Mouse (Mus musculus) erythroblast, adult 5-6 weeks (primary cell): ENCODE data around the gene Xpnpep3. TPM values are rescaled to one million over a fixed set of nuclear protein-coding genes. Genes with fewer than 3 reads are reported as not detected.
"Not testable (repeated sequence)": the region's sequence is repeated elsewhere in the genome, so short reads cannot be mapped to it uniquely, and the experiment has no call there.

Experiments used
- ATAC-seq: replicated peaks from 2 replicates; pipeline ENCODE4 v1.8.0; 2016; ENCODE audit warnings: moderate number of reproducible peaks, mild to moderate bottlenecking, moderate TSS enrichment, inconsistent platforms; ENCODE audit not compliant: poor library complexity, low FRiP score, severe bottlenecking
- total RNA-seq, 2 experiments: library from RNA; stranded (forward) in 1 of 2; stranded (reverse) in 1 of 2; fragments of 150-400 nt in 1 of 2; fragments of 200-764, 138-1000 nt in 1 of 2; gene quantifications; 2 replicates each; pipeline versions ENCODE4 v1.2.3 to v1.2.4; 2015 to 2017; ENCODE audit warnings: low replicate concordance in 2 of 2

The Xpnpep3 gene
- total RNA-seq, 2 experiments from 2014 or later: 3.8 to 7.2 TPM

DNA sequence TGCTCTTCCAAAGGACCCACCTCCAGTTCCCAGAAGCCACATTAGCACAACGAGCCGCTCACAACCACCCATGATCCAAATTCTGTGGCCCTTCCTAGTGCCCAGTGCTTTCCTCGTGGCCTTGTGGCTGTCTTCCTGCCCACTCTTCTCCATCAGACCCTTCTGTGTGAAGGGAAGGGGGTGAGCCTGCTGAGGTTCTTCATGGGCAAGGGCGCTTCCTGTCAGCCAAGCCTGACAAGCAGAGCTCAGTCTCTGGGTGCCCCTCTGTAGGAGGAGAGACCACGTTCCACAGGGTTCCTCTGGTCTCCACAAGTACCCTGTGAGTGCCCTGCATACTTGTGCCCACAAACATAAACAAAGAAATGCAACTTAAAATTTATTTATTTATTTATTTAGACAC, 72.3 kb downstream of the Xpnpep3 start:
- no peak for ATAC-seq

DNA sequence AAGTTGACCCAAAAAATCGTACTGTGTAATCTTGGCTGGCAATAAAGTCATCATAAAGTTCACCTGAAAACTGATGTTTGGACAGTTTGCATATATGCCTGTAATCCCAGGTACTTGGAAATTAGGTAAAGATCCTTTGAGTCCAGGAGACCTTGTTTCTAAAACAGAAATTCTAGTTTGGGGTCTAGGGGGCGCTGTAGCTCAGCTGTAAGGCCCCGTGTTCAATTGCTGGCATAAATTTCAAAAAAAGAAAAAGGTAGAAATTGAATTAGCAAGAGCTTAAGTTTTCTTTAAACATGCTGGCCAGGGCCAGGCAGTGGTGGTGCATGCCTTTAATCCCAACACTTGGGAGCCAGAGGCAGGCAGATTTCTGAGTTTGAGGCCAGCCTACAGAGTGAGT, 75.7 kb downstream of the Xpnpep3 start:
- ATAC-seq: no peak

DNA sequence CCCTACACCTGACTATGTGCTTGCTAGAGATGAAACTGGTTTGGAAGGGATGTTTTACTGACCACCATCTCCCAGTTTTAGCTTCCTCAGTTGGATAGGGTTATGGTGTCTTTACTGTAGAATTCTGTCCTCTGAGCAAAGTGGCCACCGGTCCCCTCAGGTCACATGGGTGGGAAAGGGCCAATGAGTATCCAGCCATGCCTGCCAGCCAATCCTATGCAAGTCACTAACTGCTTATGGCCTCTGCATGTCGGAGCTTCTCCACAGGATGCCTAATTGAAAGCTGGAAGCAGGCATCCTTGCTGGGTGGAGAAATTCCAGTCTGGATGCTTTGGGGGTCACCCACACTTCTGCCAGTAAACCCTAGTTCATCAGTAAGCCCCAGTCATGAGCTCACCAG, 76.7 kb downstream of the Xpnpep3 start:
- 0 out of 2 replicates have a peak, but pooled peaks have one; percentile 34 for ATAC-seq

DNA sequence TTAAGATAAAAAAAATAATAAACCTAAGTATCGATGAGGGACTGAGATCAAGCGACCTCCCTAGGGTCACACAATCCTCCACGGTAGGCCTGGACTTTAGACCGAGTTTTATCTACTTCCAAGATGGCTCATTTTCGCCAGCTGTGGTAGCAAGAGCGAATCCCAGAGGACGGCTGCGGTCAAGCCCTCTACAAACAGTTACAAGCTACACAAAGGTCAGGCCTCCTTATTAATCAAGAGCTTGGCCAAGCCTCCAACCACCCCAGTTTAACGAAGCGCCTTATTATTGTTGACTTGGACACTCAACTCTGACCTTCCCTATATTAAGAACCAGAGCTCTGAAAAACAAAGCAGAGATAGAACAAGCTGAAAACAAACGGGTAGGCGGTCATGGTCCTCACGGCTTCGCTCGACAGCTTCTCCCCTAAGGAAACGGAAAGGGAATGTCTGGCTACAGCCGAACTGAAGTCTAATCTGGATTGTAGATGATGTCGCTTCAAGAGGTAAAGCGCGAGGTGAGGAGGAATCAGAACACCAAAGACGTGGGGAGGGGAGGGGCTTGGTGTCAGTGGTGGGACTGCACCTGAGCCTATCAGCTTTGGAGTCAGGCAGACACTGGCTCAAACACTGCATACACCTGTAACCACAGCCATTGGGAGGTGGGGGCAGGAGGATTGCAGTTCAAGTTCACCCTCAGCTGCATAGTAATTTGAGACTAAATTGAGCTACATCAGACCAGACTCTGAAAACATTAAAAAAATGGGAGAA, 79.7 kb downstream of the Xpnpep3 start:
- no peak for ATAC-seq

DNA sequence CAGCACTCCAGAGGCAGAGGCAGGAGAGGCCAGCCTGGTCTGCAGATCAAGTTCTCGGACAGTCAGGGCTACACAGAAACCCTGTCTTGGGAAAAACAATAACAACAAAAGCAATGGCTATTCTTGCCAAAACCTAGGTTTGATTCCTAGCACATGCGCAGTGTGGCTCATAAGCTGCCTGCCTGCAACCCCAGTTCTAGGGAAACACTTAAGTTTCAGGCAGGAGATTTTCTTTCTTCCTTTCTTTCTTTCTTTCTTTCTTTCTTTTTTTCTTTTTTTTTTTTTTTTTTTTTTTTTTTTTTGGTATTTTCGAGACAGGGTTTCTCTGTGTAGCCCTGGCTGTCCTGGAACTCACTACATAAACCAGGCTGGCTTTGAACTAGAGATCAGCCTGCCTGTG, 80.3 kb downstream of the Xpnpep3 start:
- ATAC-seq: not testable (repeated sequence)

DNA sequence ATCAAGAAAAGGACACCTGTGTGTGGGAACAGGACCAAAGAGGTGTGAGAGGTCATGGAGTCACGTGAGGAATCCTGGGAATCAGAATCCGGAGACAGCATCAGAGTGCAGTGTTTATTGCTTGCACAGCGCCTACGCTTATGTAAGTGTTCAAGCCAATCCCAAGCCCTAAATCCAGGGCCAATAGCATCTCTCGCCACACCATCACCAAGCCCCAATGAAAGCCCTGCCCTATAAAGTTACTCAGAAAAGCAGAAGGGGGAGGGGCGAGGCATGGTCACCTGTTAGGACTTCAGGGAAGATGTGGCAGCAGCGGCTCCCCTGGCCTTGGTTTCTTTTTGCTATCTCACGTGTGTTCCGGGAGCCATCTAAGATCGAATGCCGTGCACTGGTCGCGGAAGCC, 81.0 kb downstream of the Xpnpep3 start:
- ATAC-seq: peak; percentile 94

DNA sequence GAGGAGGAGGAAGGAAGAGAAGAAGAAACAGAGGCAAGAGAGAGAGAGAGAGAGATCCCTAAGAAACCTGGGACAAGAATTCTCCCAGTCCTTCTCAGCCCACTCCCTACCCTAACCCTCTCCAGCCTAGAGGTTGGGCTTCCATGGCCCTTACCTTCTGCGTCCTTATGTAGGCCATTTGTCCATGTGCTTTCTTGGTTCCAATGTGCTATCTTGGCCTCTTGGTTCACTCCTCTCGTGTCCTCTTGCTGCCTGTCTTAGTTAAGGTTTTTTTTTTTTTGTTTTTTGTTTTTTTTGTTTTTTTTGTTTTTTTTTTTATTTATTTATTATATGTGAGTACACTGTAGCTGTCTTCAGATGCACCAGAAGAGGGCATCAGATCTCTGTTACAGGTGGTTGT, 83.0 kb downstream of the Xpnpep3 start:
- ATAC-seq: no peak

DNA sequence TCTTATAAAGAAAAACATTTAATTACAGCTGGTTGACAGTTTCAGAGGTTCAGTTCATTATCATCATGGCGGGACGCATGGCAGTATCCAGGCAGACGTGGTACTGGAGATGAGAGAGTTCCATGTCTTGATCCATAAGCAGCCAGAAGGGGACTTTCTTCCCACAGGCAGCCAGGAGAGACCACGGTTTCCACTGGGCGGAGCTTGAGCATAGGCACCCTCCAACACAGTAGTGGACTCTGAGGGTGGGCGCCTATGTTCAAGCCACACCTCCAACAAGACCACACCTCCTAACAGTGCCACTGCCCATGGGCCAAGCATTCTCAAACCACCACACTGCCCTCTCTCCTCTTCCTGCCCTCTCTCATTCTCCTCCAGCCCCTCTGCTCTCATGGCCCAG, 83.8 kb downstream of the Xpnpep3 start:
- no peak for ATAC-seq

DNA sequence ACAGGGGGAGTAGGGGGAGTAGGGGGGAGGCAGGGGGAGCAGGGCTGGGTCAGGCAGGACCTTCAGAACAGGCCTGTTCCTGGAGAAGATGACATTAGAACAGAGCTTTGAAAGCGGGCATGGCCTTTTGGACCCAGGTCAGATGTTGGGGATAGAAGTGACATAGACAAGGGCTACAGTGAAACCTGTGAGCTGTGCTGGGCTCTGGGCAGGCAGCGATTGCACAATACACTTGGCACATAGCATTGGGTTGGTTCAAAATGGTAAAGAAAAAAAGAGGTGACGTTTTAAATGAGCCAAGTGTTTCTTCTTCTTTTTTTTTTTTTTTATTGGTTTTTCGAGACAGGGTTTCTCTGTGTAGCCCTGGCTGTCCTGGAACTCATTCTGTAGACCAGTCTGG, 85.5 kb downstream of the Xpnpep3 start:
- ATAC-seq: no peak

DNA sequence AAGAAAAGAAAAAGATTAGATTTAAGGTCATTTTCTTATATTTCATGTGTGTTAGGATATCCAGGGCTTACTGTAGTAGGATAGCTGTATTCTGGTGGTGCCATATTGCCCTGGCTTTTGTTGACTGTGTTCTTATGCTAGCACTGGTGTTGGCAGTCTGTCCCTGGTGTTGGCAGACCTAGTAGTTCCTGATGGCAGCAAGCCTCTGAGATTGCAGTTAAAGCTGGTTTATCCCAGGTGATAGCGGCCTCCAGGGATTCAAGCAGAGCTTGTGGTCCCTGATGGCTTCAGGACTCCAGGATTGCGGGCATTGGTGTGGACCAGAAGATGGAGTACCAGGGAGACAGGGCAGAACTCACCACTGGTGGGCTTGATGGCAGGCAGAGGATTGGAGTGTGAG, 103.5 kb downstream of the Xpnpep3 start:
- no peak for ATAC-seq

DNA sequence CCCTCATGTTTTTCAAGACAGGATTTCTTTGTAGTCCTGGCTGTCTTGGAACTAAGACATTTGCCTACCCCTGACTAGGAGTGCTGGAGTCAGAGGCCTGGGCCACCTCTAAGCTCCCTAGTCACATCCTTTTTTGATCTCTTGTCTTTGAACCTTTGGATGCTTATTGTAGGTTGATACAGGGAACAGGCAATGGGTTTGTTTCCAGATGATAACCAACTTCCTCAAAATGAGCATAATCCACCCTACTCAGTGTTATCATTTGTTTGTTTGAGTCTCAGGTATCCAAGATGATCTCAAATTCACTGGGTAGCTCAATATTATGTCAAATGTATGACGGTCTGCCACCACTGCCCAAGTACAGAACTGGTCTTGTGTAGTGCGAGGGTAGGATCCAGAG, 104.1 kb downstream of the Xpnpep3 start:
- no peak for ATAC-seq

Other genes with a start within 250 kb of the Xpnpep3 start
- gene Mrtfa, start 209.4 kb upstream of the Xpnpep3 start, total RNA-seq (2015; ENCODE audit: low replicate concordance): 12.7 and 19.2 TPM in 2 replicates
- gene Mrtfa, start 209.4 kb upstream of the Xpnpep3 start, total RNA-seq (2017; ENCODE audit: low replicate concordance): 4.9 and 10.9 TPM in 2 replicates
- not detected in 2 replicates for gene Mchr1, start 164.6 kb upstream of the Xpnpep3 start, total RNA-seq (2015; ENCODE audit: low replicate concordance)
- gene Mchr1, start 164.6 kb upstream of the Xpnpep3 start, total RNA-seq (2017; ENCODE audit: low replicate concordance): not detected in 2 replicates
- gene Slc25a17, start 39.3 kb upstream of the Xpnpep3 start, total RNA-seq (2015; ENCODE audit: low replicate concordance): 19.2 and 23.4 TPM in 2 replicates
- gene Slc25a17, start 39.3 kb upstream of the Xpnpep3 start, total RNA-seq (2017; ENCODE audit: low replicate concordance): 19.5 and 25.1 TPM in 2 replicates
- 14.8 and 48.3 TPM in 2 replicates for gene St13, start 61 bp upstream of the Xpnpep3 start, total RNA-seq (2015; ENCODE audit: low replicate concordance)
- 27.7 and 35.1 TPM in 2 replicates for gene St13, start 61 bp upstream of the Xpnpep3 start, total RNA-seq (2017; ENCODE audit: low replicate concordance)
- gene Dnajb7, start 8.2 kb downstream of the Xpnpep3 start, total RNA-seq (2015; ENCODE audit: low replicate concordance): not detected in 2 replicates
- gene Dnajb7, start 8.2 kb downstream of the Xpnpep3 start, total RNA-seq (2017; ENCODE audit: low replicate concordance): not detected in 2 replicates
- 52.7 and 66.1 TPM in 2 replicates for gene Rbx1, start 66.2 kb downstream of the Xpnpep3 start, total RNA-seq (2015; ENCODE audit: low replicate concordance)
- 38.1 and 39.2 TPM in 2 replicates for gene Rbx1, start 66.2 kb downstream of the Xpnpep3 start, total RNA-seq (2017; ENCODE audit: low replicate concordance)
- gene Ep300, start 185.2 kb downstream of the Xpnpep3 start, total RNA-seq (2015; ENCODE audit: low replicate concordance): 177 and 234 TPM in 2 replicates
- gene Ep300, start 185.2 kb downstream of the Xpnpep3 start, total RNA-seq (2017; ENCODE audit: low replicate concordance): 187 and 219 TPM in 2 replicates